Mouse (Mus musculus) myocyte (in vitro differentiated cells): ENCODE results near the gene Tmem170. TPM values are rescaled to one million over a fixed set of nuclear protein-coding genes. Genes with fewer than 3 reads are reported as not detected.

Experiments
- H3K27me3 ChIP-seq: one replicate; pipeline ENCODE4 v1.6.1; 2011; ENCODE audit not compliant: control insufficient read depth, insufficient read depth, insufficient read length
- H3K36me3 ChIP-seq: one replicate; pipeline ENCODE4 v1.6.1; 2011; ENCODE audit not compliant: control insufficient read depth, insufficient read depth
- H3K4me2 ChIP-seq: one replicate; pipeline ENCODE4 v1.6.1; 2011; ENCODE audit warnings: low read depth, control low read depth
- H3K4me3 ChIP-seq: one replicate; pipeline ENCODE4 v1.5.1; 2011; ENCODE audit warnings: mild to moderate bottlenecking, control low read depth, moderate library complexity
- H3K79me2 ChIP-seq: one replicate; pipeline ENCODE4 v1.6.1; 2011; ENCODE audit not compliant: control insufficient read depth, insufficient read depth
- H3ac ChIP-seq: one replicate; pipeline ENCODE4 v1.6.1; 2011; ENCODE audit not compliant: control insufficient read depth, insufficient read length
- CEBPB ChIP-seq: IDR thresholded peaks from 2 replicates; pipeline ENCODE4 v1.6.1; 2011; ENCODE audit warnings: mild to moderate bottlenecking, moderate library complexity; ENCODE audit not compliant: poor library complexity, insufficient read depth, severe bottlenecking
- E2F4 ChIP-seq: IDR thresholded peaks from one replicate; pipeline ENCODE4 v1.6.1; 2011; ENCODE audit warnings: mild to moderate bottlenecking, control low read depth, moderate library complexity; ENCODE audit not compliant: insufficient read depth
- MAX ChIP-seq: IDR thresholded peaks from one replicate; pipeline ENCODE4 v1.6.1; 2011; ENCODE audit warnings: low read depth, mild to moderate bottlenecking, control low read depth
- MYOD1 ChIP-seq, 3 experiments: IDR thresholded peaks; one replicate each; pipeline ENCODE4 v1.6.1; 2011; ENCODE audit warnings: control low read depth in 2 of 3, low read depth in 2 of 3, mild to moderate bottlenecking in 2 of 3, moderate library complexity in 1 of 3; ENCODE audit not compliant: insufficient read length in 2 of 3, control insufficient read depth in 1 of 3
- MYOG ChIP-seq, 3 experiments: IDR thresholded peaks; one replicate each; pipeline ENCODE4 v1.6.1; 2011; ENCODE audit warnings: control low read depth in 2 of 3, low read depth in 2 of 3, mild to moderate bottlenecking in 2 of 3; ENCODE audit not compliant: insufficient read length in 2 of 3, control insufficient read depth in 1 of 3, insufficient read depth in 1 of 3
- POLR2A ChIP-seq: IDR thresholded peaks from one replicate; pipeline ENCODE4 v1.6.1; 2011; ENCODE audit warnings: low read depth, mild to moderate bottlenecking, control low read depth, moderate library complexity; ENCODE audit not compliant: insufficient read length
- POLR2AphosphoS2 ChIP-seq: IDR thresholded peaks from one replicate; pipeline ENCODE4 v1.6.1; 2011; ENCODE audit warnings: low read depth, control low read depth; ENCODE audit not compliant: insufficient read length
- REST ChIP-seq: IDR thresholded peaks from one replicate; pipeline ENCODE4 v1.6.1; 2011; ENCODE audit warnings: mild to moderate bottlenecking, control low read depth, moderate library complexity; ENCODE audit not compliant: insufficient read depth, insufficient read length
- SRF ChIP-seq: IDR thresholded peaks from one replicate; pipeline ENCODE4 v1.6.1; 2011; ENCODE audit warnings: low read depth; ENCODE audit not compliant: control insufficient read depth, insufficient read length
- TCF12 ChIP-seq: IDR thresholded peaks from one replicate; pipeline ENCODE4 v1.6.1; 2011; ENCODE audit warnings: mild to moderate bottlenecking, control low read depth; ENCODE audit not compliant: poor library complexity, insufficient read depth, severe bottlenecking
- TCF3 ChIP-seq: IDR thresholded peaks from one replicate; pipeline ENCODE4 v1.6.1; 2011; ENCODE audit warnings: low read depth, control low read depth; ENCODE audit not compliant: insufficient read length
- USF1 ChIP-seq: IDR thresholded peaks from one replicate; pipeline ENCODE4 v1.6.1; 2011; ENCODE audit warnings: low read depth, mild to moderate bottlenecking, control low read depth, moderate library complexity
- polyA plus RNA-seq: library from polyadenylated mRNA; unstranded; fragments of >200 nt; fragmentation: generic; extraction: Trizol; gene quantifications from one replicate; pipeline ENCODE4 v1.2.1, GENCODE M21; 2012; ENCODE audit warnings: missing spikeins

Tmem170 gene
- polyA plus RNA-seq, 1 experiment = 0.92 TPM

- Histone ChIP-seq H3K27me3 (peaks cover 14% of the 10 kb centered on the region), H3K36me3 (no peaks in the 10 kb centered on the region), H3K4me3 (no peak overlapping the region), H3ac (no peak overlapping the region), H3K79me2 (no peaks in the 10 kb centered on the region), H3K4me2 (no peak overlapping the region)
- TF ChIP-seq TCF12 (no peak), SRF (no peak), MAX (no peak), MYOD1 (IDR thresholded peaks at IDR 0.05; ENCODE audit: control insufficient read depth in 1 of 3, insufficient read length in 2 of 3, low read depth in 2 of 3) (no peak), TCF3 (no peak), MYOG (IDR thresholded peaks at IDR 0.05; ENCODE audit: control insufficient read depth in 1 of 3, insufficient read depth in 1 of 3, insufficient read length in 2 of 3, low read depth in 2 of 3) (no peak), POLR2AphosphoS2 (no peak), CEBPB (no peak), POLR2A (no peak), REST (no peak)
These were observed 15.4 kb upstream of the Tmem170 start for GRCm38 (mm10) chr8:111891983-111892382.

- H3K27me3 ChIP-seq = peaks cover 14% of the 10 kb centered on the region
- no peak overlapping the region for H3ac ChIP-seq
- H3K4me3 ChIP-seq = no peak overlapping the region
These were observed 14.4 kb upstream of the Tmem170 start for GRCm38 (mm10) chr8:111890911-111891303.

GRCm38 (mm10) chr8:111889931-111890910 is 13.7 kb upstream of the Tmem170 start:
- Histone ChIP-seq H3K27me3 (peaks cover 14% of the 10 kb centered on the region), H3ac (no peak overlapping the region), H3K4me3 (no peak overlapping the region), H3K79me2 (no peaks in the 10 kb centered on the region), H3K4me2 (no peak overlapping the region), H3K36me3 (no peaks in the 10 kb centered on the region)
- no peak for TF ChIP-seq MAX
- no peak for TF ChIP-seq CEBPB
- no peak for TF ChIP-seq TCF3
- TF ChIP-seq REST = no peak
- TF ChIP-seq SRF = no peak
- peak in 2 of 3 experiments; percentile 12 to 21 for TF ChIP-seq MYOG (IDR thresholded peaks at IDR 0.05; ENCODE audit: control insufficient read depth in 1 of 3, insufficient read depth in 1 of 3, insufficient read length in 2 of 3, low read depth in 2 of 3)

More at GRCm38 (mm10) chr8:111890911-111891303, 14.4 kb upstream of the Tmem170 start:
- Histone ChIP-seq H3K4me2 (no peak overlapping the region), H3K36me3 (no peaks in the 10 kb centered on the region), H3K79me2 (no peaks in the 10 kb centered on the region)
- no peak for TF ChIP-seq POLR2A
- TF ChIP-seq MAX = no peak
- TF ChIP-seq MYOG (IDR thresholded peaks at IDR 0.05; ENCODE audit: control insufficient read depth in 1 of 3, insufficient read depth in 1 of 3, insufficient read length in 2 of 3, low read depth in 2 of 3) = no peak
- TF ChIP-seq POLR2AphosphoS2 = no peak
- TF ChIP-seq E2F4 = no peak
- no peak for TF ChIP-seq MYOD1 (IDR thresholded peaks at IDR 0.05; ENCODE audit: control insufficient read depth in 1 of 3, insufficient read length in 2 of 3, low read depth in 2 of 3)
- TF ChIP-seq CEBPB = no peak
- no peak for TF ChIP-seq TCF3
- no peak for TF ChIP-seq SRF
- no peak for TF ChIP-seq USF1
- no peak for TF ChIP-seq TCF12

GRCm38 (mm10) chr8:111888091-111888650 is 11.6 kb upstream of the Tmem170 start:
- Histone ChIP-seq H3ac (no peak overlapping the region), H3K79me2 (no peaks in the 10 kb centered on the region), H3K27me3 (peaks cover 14% of the 10 kb centered on the region), H3K4me3 (no peak overlapping the region), H3K4me2 (no peak overlapping the region), H3K36me3 (no peaks in the 10 kb centered on the region)
- no peak for TF ChIP-seq CEBPB
- no peak for TF ChIP-seq POLR2AphosphoS2
- TF ChIP-seq E2F4 = no peak
- no peak for TF ChIP-seq MYOG (IDR thresholded peaks at IDR 0.05; ENCODE audit: control insufficient read depth in 1 of 3, insufficient read depth in 1 of 3, insufficient read length in 2 of 3, low read depth in 2 of 3)
- TF ChIP-seq SRF = no peak
- no peak for TF ChIP-seq TCF3
- TF ChIP-seq MAX = no peak
- no peak for TF ChIP-seq REST
- TF ChIP-seq POLR2A = no peak
- TF ChIP-seq TCF12 = no peak
- no peak for TF ChIP-seq MYOD1 (IDR thresholded peaks at IDR 0.05; ENCODE audit: control insufficient read depth in 1 of 3, insufficient read length in 2 of 3, low read depth in 2 of 3)
- TF ChIP-seq USF1 = no peak
